Mouse (Mus musculus) thymus, postnatal 4 days (tissue): ENCODE measurements at regions not wholly inside any gene's neighbourhood (a gene's known extent, or its start where the extent isn't known, plus 50 kb on each side); places are given as distances from the start of the nearest gene placed in this dataset.
A peak's percentile ranks its signal among the peaks of the same experiment; 100 is the strongest.

Experiments
- DNase-seq: peaks from one replicate; pipeline ENCODE4 v3.0.0; 2021

DNA sequence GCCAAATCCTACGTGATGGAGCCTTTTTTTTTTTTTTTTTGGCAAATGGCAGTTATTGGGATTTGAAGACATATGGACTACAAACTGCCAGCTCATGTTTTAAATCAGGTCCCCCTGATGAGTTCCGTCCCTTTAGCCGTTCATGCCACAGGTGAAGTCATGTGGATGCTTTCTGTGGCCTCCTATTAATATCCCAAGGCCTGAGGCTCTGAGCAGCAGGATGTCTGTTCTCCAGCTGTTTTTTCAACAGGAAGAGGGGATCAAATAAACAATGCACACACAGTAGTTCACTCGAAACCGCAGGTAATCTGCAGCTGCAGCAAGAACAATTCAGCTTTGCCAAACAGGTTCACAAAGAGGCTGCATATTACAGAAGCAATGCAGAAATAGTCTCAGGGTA is 112.1 kb downstream of the Dusp6 start:
- DNase-seq: peak; percentile 24

- DNase-seq: no peak
These were observed 113.4 kb downstream of the Dusp6 start for GRCm38 (mm10) chr10:99376430-99376829.

DNA sequence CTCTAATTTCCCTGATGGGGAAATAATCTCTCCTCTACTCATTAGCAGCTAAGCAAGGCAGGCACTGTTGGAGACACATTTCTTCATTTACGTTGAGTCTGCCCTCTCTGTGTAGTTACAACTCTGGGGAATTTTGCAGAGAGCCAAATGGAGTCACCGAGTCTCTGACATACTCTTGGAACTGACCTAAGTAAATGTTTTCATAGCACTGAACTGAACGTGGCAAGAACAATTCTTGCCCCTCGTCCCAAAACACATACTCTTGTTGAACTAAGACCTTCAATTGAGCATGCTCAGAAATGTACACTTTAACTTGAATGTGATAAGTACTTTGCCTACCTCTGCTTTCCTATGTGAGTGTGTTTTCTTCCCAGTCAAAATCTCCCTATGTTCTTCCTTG is 114.5 kb downstream of the Dusp6 start:
- no peak for DNase-seq

- DNase-seq: no peak
These were observed 116.1 kb downstream of the Dusp6 start for GRCm38 (mm10) chr10:99379156-99379555.

DNA sequence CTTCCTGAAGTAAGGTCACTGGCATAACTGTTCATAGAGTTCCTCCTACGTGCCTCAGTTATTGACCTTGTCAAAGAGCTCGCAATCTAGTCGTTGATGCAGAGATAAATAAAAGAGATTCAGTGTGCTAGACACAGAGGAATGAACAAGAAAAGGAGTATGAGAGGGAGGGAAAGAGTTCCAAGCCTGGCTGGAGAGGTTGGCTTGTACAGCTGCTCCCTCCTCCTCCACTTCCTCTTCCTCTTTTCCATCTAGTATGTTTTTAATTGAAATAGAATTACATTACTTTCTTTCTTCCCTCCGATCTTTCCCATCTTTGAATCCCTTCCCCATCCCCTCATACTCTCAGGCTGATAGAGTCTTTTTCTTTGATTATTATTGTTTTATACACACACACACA is 117.1 kb downstream of the Dusp6 start:
- no peak for DNase-seq

GRCm38 (mm10) chr10:99383028-99383427 is 120.0 kb downstream of the Dusp6 start:
- DNase-seq: no peak

DNA sequence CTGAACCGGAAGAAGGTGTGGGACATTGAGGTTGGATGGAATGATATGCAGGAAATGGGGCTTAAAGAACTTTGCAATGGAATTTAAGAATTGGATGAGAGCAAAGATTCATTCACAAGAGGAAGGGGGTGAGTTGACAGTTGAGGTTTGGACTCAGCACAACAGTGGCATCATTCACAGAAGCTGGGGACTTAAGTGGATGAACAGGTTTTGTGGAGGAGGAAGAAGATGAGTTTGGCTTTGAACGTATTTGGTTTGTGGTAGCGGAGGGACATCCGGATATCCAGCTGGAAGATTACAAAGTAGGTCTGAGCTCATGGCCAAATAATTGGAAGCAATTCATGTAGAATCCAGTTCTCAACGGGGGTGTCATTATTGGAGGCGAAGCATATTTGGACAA is 121.3 kb downstream of the Dusp6 start:
- no peak for DNase-seq

GRCm38 (mm10) chr10:99384851-99385250 is 121.8 kb downstream of the Dusp6 start:
- DNase-seq: no peak

GRCm38 (mm10) chr10:99385854-99386253 is 122.8 kb downstream of the Dusp6 start:
- DNase-seq: peak; percentile 23

GRCm38 (mm10) chr10:99388526-99388925 is 125.5 kb downstream of the Dusp6 start:
- DNase-seq: no peak

- no peak for DNase-seq
These were observed 126.0 kb downstream of the Dusp6 start for GRCm38 (mm10) chr10:99388986-99389385.

DNA sequence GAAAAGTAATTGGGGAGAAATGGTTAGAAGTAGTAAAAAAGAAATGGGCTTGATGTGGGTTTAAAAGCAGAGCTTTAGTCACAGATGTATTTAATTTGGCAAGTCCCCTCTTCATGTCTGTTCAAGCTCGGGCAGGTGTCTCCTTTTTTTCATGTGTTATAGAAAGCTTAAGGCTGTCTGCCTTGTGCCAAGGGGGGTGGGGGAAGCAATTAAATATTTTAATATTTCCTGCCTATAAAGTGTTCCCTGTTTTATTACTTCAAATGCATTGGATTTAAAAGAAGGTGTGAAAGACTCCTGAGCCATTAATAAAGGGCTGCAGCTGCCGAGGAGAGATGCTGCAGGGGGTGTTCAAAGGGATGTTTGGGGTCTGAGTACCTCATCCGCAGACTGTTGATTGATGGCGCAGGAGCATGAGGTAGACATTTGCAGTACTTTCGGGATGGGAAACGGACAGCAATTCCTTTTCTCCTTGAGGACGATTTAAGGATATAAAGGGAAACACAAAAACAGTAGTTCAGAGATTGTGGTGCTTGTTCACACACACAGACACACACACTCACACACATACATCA is 127.7 kb downstream of the Dusp6 start:
- no peak for DNase-seq

GRCm38 (mm10) chr10:99391725-99392124 is 128.7 kb downstream of the Dusp6 start:
- no peak for DNase-seq

DNA sequence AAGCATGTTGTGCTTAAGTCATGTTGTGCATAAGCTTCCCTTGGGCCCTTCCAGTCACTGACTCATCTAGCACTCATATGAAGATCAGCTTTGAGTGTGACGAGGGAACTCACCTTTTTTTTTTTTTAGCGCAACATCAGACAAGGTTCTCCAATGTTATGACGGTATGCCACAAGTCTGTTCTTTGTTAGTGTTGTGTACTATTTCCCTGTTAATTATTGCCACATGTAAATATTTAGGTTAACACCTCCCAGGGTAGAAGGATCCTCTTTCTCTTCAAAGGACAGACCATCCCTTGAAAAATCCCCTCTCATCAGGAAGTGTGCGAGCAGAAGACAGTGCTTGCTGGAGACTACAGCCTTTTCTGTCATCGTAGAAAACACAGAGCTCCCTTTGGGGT is 129.9 kb downstream of the Dusp6 start:
- no peak for DNase-seq

GRCm38 (mm10) chr10:99393523-99393922 is 130.5 kb downstream of the Dusp6 start:
- peak; percentile 36 for DNase-seq

- DNase-seq: no peak
These were observed 132.4 kb downstream of the Dusp6 start for GRCm38 (mm10) chr10:99395411-99395810.

DNA sequence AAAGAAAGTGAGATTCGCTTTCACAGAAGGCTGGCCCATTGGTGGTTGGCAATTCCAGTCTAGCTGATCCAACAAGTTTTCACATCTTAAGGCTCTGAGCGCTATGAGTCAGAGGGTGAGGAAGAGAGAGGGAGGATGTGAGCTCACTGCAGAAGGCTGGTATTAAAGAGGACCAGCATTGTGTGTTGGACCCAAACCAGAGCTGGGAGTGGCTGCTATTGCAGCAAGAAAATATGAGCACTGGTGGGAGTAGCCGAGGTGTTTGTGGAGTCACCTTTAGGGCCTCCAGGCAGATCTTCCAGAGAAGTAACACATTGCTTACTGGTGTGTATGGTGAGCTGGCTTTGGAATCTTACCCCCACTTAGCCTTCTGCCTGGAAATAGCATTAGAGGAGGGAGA is 133.6 kb downstream of the Dusp6 start:
- DNase-seq: no peak

DNA sequence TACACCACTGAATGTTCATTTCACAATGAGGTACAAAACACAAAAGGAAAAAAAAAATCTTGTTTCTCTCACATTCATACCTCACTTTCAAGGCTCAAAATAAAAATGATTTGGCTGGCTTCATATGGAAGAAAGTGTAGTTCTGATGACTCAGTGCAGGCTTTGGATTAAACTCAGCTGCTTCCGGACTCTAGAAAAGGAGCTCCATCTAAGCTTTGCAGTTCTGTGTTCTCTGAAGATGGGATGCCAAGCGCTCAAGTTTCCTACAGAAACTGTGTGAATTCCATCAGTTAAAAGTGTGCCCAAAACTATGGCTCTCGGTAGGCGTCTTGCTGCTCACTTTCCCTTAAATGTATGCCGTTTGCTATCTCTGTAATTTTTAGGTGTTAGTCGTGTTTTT is 137.0 kb downstream of the Dusp6 start:
- DNase-seq: no peak

- DNase-seq: no peak
These were observed 143.7 kb downstream of the Dusp6 start for GRCm38 (mm10) chr10:99406764-99407163.

DNA sequence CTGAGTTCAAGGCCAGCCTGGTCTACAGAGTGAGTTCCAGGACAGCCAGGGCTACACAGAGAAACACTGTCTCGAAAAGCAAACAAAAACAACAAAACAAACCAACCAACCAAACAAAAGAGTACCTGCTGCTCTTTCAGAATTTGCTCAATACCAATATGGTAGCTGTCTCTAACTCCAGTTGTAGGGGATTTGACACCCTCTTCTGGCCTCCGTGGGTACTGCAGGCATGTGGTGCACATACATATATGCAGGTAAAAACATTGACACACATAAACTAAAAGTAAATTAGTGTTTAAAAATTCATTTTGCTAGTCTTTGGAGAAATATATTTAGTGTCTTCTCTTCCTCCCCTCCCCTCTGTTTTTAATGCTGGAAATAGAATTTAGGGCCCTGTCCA is 145.8 kb downstream of the Dusp6 start:
- peak; percentile 60 for DNase-seq

DNA sequence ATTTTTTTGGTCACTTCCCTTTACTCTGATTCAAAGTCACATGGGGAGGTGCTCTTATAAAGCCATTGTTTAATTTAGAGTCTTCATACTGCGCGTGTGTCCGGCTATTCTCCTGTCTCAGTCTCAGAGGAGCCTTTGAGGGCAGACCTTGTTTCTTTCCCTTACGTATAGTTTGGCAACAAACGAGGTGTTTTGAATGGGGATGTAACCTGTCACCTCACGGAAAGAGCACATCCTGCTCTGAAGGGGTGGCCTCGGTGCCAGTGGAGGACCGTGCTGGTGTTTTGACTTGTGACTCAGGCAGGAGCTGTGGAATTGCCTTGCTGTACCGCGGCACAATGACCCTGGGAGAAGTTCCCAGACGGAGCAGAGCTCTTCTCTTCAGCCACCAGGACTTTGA is 146.7 kb downstream of the Dusp6 start:
- no peak for DNase-seq

GRCm38 (mm10) chr10:99410754-99411153 is 147.7 kb downstream of the Dusp6 start:
- DNase-seq: no peak

DNA sequence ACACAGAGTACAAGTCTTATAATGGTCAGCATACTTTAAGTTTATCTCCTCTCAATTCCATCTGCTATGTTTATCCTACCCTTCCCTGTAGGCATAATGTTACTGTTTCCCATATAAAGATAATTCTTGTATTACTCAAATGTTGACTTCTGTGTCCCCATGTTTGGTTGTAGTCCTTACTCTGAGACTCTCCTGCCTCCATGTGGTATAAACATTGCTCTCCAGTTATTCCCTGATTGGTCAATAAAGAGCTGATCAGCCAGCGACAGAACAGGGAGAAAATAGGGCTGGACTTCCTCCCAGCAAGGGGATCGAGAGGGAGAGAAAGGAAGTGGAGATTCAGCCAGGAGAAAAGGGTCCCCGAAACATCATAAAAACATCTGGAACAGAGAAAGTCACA is 150.4 kb downstream of the Dusp6 start:
- no peak for DNase-seq

DNA sequence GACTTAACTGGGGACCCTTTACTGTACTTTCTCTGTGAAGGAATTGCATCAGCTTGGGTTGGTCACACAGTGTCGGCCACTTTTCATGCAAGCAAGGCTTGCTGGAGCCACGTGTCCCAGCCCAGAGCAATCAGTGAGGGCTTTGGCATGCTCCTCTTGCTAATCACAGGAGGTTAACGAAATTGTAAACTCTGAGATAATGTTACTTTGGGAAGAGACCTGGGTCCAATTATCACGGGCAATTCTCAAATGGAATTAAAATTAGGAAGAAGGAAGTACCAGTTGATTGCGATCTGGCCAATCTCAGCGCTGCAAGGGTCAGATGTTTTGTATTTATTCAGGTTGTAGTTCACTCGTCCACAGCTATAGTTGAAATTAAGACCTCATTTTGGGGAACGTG is 153.2 kb downstream of the Dusp6 start:
- DNase-seq: no peak

DNA sequence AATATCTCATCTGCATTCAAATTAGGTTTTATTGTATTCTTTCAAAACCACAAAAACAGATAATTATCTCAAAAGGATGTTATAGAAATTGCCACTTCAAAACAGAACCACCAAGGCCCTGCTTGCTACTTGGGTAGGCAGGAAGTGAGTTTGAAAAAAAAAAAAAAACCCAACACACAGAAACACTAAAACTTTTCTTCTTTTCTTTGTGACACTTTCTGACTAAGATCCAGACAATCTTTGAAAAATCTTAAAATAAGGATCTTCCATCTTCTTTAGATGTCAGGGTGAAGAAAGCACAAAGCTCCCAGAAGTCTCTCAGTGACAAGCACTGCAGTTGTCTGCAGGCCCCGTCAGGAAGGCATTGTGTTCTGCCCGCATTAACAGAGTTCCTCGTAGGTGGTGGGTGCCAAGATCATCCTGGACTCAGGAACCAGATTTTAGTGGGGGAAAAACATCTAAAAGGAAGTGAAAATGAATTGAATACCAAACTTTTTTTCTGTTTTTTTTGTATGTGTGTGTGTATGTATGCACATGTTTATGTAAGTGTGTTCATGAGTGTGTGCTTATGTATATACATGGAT is 154.0 kb downstream of the Dusp6 start:
- DNase-seq: peak; percentile 34
